Mouse (Mus musculus) left cerebral cortex, postnatal 25 days (tissue): ENCODE results near the gene Sap30l. TPM values are rescaled to one million over a fixed set of nuclear protein-coding genes. Genes with fewer than 3 reads are reported as not detected.

Experiments used
- DNase-seq, 2 experiments: peaks; one replicate each; pipeline ENCODE4 v3.0.0; 2022; ENCODE audit warnings: low spot score in 2 of 2, mixed read lengths in 1 of 2
- intact Hi-C: fragments of 180-260 bp; cut with DNase I; formaldehyde crosslinking; loops from one replicate; pipeline ENCODE4 v1.15.1; 2025
- total RNA-seq, 2 experiments: library from RNA; stranded (reverse); gene quantifications; 2 replicates each; pipeline ENCODE4 v1.2.3; 2021

Sap30l gene
- total RNA-seq, 2 experiments from 2014 or later = 50.4 to 50.9 TPM

DNA sequence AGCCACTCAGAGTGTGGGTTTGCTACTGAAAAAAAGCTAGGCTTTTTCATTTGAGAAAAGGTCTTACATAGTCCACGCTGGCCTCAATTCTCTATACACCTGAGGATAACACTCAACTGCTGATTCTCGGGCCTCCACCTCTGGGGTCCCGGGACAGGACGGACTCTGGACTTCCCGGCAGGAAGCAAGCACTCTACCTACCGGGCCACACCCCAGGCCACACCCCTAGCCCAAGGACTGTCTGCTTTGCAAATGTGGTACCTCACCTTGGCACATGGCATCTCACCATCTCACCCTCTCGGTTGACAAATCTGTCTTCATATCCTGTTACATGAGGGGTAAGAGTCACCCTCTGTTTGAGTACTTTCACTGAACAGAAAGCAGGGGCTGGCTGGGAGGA lies 48.9 kb downstream of the Sap30l start:
- intact Hi-C loops = no loop called here
- no peak for DNase-seq

DNA sequence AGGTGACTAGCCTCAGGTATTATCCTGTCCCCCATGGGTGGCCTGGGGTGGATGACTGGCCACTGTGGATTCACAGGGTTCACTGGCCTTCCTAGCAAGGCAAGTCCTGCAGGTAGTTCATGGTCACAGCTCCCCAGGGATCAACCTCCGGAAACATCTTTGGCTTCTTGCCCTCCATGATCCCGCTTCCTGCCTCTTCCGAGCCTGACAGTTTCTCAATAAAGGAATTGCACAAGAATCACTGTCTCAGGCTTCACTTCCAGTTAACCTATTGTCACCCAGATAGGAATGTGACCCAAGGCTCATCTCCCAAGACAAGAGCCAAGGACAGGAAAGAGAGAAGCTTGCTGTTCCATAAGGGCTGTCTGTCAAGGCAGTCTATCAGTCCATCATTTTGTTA lies 49.5 kb downstream of the Sap30l start:
- intact Hi-C loops = no loop called here
- DNase-seq = no peak

DNA sequence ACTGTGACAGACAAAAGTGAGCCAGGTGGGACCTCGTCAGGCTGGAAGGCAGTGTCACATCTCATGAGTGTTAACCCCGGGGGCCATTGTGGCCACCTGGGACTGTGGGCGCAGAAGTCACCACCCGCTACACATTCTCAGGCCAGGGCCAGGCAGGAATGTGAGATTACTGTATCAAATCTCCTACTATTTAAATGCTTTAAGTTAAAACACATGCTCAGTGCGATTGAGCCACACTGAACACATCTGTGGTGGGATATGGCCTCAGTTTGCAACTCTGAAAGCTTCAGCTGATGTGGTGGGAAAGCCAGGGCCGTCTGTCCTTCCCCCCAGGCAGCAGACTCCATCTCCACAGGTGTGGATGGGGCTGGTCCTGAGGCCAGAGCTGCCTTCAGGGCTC lies 52.1 kb downstream of the Sap30l start:
- DNase-seq = no peak
- intact Hi-C loops = no loop called here

DNA sequence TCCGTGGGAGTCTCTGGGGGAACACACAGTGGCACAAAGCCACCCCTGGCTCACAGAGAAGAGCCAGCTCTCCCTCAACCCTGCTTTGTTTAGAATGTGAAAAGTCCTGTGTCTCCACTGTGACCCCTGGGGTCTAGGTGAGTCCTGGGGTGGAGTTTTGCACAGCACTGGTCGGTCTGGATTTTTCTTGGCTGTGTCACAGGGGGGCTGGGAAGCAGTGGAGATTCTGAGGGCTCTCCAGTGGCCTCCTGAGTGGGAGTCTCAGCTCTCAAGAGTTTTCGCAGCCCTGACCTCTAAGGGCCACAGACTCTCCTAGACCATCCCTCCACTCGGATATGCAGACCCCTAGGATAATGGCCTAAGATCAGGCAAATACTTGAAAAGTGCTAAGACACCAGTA lies 56.3 kb downstream of the Sap30l start:
- intact Hi-C loops = no loop called here
- DNase-seq = no peak

Other genes starting within 250 kb of the Sap30l start
- gene Galnt10, start 156.2 kb upstream of the Sap30l start, total RNA-seq = 1 to 10 TPM; 6.8 to 7.1 TPM
- gene Hand1, start 31.2 kb downstream of the Sap30l start, total RNA-seq = not detected
- 10 to 100 TPM; 86.4 to 88.9 TPM for gene Larp1, start 207.4 kb downstream of the Sap30l start, total RNA-seq